Mouse (Mus musculus) olfactory bulb, adult 2 months (tissue): ENCODE results near the gene Mical2.

Experiments used
- CTCF ChIP-seq: fragments of 200-500 bp; IDR thresholded peaks from 2 replicates; pipeline ENCODE4 v1.5.1; 2012; ENCODE audit warnings: low read depth, mild to moderate bottlenecking, low read length, moderate library complexity; ENCODE audit not compliant: insufficient read depth
- POLR2A ChIP-seq: fragments of 200-500 bp; IDR thresholded peaks from 2 replicates; pipeline ENCODE4 v1.6.1; 2012; ENCODE audit warnings: mild to moderate bottlenecking, low read depth, low read length, moderate library complexity; ENCODE audit not compliant: insufficient read depth

DNA sequence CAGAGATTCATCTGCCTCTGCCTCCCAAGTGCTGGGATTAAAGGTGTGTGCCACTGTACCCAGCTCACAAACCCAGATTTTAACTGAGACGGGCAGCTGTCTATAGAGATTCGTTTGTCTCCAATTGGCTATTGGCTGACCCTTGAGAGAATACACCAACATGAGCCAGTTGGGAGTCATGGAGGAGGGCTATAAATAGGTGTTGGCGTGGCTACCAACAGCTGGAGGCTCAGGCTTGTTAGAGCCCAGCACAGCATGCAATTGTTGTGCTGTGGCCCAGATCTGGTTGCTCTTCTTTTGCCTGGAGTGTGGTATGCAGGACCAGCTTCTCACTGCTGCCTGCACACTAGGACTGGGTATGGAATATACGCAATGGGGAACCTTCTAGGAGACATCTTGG lies 8.8 kb downstream of the Mical2 start:
- TF ChIP-seq POLR2A = no peak
- TF ChIP-seq CTCF = no peak
